Mouse (Mus musculus) spleen, postnatal 4 days (tissue): ENCODE data around the gene Olfr320.
"Not testable (repeated sequence)": the region's sequence is repeated elsewhere in the genome, so short reads cannot be mapped to it uniquely, and the experiment has no call there.

ENCODE experiments used
- DNase-seq, 2 experiments: peaks; one replicate each; pipeline ENCODE4 v3.0.0; 2022; ENCODE audit warnings: low spot score in 2 of 2

The Olfr320 gene

DNA sequence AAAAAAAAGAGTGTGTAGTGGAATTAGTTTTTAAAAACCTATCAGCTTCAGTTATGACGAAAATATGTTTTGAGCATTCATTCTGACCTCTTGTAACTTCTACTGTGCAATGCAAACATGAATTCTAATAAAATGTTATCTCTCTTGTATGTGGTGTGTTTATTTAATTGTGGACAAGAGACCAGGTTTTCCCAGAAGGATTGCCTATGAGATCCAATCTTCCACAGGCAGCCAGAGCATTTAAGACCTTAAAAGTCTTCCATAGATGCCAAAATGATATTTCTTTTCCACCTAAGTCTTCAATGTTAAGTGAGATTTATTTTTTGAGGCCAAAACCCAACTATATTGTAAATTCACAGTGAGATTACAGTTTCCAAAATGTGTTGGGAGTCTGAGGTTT lies at the start of gene Olfr320:
Gene Olfr320 (plus strand): TSS at position 301 of the 400 bp plus-strand sequence.
- DNase-seq: no peak

DNA sequence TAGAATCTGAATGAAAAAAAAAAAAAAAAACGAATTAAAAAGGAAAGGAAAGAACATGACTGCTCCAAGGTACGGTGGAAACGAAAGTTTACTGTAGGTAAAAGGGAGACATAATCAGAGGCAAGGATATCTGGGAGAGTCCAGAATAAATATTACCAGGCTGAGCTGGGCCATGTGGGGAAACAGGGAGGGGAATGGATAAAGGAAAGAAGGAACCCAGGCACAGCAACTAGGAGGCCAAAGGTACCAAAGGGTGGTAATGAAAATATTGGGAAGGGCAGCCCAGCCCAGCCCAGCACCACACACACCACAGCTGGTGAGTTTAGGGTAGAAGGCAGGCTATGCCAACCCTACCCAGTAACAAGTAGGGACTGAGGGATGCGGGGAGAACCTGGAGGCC lies 46.0 kb upstream of the Olfr320 start:
- DNase-seq: no peak

DNA sequence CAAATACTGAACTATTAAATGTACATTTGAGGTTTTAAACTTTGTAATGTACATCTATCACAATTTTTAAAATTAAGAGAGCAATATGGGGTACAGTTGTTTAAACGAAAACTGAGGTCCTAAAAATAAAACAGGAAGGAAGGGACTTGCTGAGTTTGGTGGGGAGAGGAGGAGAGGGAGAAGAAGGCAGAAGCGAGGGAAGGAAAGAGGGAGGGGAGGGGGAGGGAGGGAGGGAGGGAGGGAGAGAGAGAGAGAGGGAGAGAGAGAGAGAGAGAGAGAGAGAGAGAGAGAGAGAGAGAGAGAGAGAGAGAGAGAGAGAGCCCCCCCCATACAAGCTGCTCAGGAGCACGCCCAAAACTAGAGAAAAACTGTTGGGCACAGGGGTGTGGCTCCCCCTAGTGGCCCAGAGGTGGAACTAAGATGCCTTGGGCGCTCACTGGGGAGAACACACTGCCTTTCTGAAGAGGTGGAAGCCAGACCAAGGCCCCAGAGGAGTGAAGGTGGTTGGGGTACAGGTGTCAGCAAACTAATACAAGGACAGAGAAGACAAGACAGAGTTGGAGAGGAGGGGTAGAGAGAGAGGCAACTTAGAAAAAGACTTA lies 44.4 kb upstream of the Olfr320 start:
- DNase-seq: peak; percentile 73 to 86

DNA sequence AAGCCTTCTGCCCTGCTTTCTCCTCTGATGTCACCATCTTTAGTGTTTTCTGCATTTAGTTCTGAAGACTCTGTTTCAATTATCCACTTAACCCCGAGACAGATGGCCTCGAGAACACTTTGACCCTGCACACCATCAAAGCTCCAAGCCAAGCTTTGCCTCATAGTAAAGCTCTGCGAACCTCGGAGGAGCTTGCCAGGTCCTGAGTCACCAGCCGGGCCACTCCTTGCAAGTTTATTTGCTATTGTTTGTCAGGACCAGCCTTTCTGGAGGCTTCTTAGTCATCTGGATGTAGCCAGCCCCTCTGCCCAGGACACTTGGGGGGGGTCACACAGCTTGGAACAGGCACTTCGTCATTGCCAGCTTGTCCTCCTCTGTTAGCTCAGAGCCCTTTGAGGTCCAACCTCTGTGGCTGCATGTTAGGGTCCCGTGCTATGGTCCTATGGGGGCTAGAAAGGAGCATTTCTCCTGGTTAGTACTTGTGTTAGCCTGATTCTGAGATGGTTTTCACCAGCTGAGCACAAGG lies 42.7 kb upstream of the Olfr320 start:
- DNase-seq: no peak

DNA sequence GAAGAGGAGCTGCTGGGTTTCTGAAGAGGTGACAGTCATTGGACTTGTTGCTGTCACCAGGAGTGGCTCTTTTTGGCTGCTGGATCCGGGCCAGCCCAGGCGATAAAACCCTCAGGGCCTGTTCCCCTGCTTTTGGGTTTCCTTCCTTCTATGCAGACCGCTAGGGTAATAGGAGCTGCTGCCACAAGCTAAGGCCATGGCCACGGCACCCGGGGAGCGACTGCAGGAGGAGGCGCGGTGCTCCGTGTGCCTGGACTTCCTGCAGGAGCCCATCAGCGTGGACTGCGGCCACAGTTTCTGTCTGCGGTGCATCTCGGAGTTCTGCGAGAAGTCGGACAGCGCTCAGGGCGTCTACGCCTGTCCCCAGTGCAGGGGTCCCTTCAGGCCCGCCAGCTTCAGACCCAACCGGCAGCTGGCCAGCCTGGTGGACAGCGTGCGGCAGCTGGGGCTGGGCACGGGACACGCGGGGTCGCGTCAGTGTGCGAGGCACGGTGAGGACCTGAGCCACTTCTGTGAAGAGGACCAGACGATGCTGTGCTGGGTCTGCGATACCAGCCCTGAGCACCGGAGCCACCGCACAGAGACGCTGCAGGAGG lies 40.5 kb upstream of the Olfr320 start, which contains the start of gene Trim58:
Gene Trim58 (plus strand): TSS at position 194 of the 596 bp plus-strand sequence.
- peak; percentile 83 to 90 for DNase-seq

DNA sequence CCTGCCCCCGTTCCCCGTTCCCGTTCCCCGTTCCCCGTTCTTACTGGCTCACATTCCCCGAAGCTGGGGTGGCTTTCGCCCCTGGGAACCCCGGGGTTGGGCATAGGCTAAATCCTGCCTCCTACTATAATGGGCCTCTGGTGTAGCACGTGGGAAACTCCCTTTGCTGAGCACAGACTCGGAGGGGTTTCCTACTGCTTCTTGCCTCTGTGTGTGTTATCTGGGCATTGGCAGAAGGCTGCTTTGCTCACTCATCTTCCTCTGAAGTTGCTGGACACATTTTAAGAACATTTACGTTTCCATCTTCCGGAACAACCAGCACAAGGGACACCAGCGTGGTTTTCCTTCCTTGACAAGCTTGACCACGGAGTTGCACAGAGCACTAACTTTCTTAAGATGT lies 39.8 kb upstream of the Olfr320 start:
- peak; percentile 57 to 77 for DNase-seq

DNA sequence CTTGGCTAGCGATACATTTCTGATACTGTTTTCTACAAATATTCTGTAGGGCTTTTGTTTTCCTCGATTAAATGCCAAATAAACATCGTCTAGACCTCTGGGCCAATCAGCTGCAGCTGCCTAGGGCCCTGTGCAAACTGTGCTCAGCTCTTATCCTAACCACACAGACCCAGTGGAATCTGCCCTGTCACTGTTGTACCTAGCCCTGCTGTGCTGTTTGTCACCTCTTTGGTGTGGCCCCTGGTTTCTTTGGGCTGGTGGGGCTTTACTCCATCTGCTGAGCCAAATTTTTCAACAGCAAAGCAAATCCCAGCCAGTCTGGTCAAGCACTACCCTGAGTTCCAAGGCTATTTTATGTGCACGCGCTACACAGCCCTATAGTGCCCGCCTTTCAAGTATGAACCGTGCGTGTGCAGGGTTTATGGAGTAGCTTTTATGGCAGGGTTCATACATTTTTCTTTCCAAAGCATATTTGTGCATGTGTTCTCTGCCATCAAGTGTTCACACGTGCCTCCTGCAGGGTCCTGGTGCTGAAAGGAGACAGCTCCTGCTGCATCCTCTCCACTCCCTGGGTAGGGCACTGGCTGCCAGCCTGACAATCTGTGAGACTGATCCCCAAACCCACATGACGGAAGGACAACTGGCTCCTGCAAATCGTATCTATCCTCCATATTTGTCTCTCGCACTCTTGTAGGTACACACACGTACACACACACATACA lies 39.1 kb upstream of the Olfr320 start:
- DNase-seq: peak; percentile 79 to 82

DNA sequence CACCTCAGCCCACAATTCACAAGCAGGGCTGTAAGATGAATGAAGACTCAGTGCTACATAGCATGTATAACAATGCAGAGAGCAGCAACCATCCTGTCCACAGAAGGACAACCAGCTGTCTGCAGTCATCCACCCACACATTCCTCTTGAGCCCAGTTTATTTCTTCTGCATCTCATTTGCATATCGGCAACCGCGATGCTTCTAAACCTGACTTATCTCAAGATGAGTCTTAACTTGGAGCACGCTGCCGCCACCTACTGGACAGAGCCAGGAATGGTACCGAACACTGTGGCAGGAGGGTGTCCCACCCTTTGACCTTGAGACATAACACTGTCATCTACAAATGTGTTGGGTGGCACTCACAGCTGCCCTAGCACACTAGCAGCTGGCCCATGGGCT lies 37.5 kb upstream of the Olfr320 start:
- peak; percentile 84 to 92 for DNase-seq

DNA sequence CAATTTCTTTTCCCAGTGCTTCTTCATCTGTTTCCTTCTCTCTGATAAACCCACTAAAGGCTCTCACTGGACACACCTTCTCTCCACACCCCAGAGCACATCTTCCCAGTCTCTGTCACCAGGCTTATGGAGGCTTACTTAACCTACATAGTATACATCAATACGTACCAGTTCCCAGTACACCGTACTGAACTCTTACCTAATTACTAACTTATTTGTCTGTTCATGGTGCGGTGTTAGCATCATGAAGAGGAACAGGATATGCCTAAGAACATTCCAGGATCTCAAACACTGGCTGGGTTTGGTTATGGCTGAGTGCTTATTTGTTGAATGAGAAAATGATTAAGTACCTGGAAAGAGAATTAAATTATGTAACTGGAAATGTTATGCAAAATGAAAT lies 25.7 kb upstream of the Olfr320 start:
- DNase-seq: no peak

DNA sequence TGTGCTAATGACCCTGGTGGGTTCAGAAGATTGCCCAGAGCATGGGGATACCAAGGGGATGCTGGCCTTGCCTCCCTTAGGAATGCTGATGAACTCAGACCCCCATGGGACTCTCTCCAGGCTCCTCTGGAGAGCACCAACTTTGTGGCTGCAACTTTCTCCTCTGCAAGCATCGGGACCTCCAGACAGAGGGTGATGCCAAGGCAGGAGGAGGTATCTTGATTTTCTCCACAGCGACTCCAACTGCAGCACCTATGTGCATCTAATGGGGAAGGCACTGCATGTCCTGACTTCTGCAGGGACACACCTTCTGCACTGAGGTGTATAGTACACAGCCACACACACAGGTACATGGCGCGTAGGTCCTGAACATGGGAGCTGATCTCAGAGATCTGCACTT lies 22.3 kb upstream of the Olfr320 start, which contains the start of gene Olfr322:
Gene Olfr322 (plus strand): TSS at position 187 of the 400 bp plus-strand sequence.
- DNase-seq: no peak

DNA sequence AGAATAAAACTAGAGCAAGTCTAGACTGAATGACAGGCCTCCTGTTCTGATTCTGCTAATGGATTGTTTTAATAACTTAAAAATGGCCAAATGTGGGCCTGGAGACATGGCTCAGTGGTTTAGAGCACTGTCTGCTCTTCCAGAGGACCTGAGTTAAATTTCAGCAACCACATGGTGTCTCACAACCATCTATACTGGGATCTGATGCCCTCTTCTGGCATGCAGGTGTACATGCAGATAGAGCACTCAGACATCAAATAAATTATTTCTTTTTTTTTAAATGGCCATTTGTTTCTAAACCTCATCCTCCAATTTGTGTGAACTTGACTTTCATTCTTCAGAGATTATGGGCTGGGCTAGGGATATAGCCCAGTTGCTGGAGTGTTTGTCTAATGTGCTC lies 11.6 kb upstream of the Olfr320 start:
- DNase-seq: no peak

DNA sequence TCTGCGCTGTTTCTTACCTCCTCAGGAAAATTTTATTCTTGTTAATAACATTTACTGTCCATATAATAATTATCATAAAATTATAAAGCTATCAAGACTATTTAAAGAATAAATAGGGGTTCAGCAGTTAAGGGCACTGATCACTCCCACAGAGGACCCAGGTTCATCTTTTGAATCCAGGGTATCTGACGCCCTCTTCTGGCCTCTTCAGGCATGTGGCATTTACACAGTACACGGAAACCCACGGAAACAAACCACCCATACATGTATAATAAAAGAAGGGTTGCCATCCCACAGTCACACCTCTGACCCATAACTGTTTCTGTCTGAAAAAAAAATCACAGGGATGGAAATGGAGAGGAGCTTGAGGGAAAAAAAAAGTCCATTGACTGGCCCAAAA lies 9.1 kb upstream of the Olfr320 start:
- no peak for DNase-seq

DNA sequence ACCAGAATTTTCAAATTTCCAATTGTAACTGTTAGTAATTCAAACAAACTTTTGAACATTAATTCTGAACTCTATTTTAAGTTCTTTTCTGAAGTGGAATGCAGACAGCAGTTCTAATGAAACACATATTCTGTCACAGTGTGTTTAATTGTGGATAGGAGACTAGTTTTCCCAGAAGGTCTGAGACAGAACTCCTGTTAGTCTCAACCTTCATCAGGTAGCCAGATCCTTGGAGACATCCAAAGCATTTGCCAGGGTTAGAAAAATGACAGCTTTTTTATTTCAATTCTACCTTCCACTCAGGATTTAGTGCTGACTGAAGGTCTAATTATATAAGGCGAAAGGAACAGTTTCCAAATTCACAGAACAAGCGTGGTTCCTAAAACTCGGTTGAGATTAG lies 18.0 kb downstream of the Olfr320 start, which contains the start of gene Olfr319:
Gene Olfr319 (plus strand): TSS at position 301 of the 400 bp plus-strand sequence.
- no peak for DNase-seq

DNA sequence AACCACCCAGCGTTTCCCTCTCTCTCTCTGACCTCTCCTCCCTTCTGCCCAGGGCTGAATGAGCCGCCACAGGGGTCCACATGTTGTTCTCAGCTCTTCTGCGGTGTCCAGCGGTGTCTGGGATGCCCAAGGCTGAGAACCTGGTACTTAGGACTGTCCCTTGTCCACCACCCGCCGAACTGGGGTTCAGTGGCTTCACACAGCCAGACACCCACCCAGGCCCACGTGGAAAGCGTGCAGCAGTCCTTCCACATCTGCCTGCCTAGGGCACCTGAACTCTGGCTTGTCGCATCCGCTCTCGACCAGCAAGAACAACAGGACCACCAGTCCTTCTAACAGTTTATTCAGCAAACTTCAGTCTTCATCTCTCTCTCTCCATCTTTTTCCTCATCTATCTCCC lies 28.2 kb downstream of the Olfr320 start:
- DNase-seq: no peak

DNA sequence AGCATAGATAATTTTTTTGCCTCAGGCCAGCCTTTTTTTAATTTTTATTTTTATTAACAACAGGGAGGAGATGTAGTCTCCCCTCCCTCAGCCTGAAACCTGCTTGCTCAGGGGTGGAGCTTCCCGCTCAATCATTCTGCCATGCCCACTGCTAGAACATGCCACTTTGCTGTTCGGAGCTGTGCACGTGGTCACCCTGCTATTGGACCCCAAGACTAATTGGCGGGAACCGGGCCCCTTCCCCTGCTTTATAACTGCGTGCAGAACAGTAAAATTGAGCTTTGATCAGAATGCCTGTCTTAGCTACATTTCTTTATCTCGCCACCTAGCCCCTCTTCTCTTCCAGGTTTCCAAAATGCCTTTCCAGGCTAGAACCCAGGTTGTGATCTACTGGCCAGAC lies 36.8 kb downstream of the Olfr320 start:
- not testable (repeated sequence) for DNase-seq

DNA sequence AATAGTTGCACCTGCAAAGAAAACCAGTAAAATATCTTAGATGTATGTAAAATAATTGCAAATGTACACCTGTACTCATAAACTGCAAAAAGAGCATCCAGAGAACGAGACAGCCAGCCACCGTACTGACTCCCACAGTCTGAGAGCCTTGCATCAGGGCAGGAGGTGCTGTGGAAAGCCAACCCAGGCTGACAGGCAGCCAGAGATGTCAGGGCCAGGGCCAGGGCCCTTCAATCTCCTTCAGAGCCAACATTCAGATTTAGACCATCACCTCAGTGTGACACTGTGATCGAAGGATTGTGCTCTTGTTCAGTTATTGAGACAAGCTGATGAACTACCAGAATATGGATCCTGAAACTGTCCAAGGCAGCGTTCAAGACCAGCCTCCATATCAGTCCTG lies 38.8 kb downstream of the Olfr320 start:
- DNase-seq: no peak

DNA sequence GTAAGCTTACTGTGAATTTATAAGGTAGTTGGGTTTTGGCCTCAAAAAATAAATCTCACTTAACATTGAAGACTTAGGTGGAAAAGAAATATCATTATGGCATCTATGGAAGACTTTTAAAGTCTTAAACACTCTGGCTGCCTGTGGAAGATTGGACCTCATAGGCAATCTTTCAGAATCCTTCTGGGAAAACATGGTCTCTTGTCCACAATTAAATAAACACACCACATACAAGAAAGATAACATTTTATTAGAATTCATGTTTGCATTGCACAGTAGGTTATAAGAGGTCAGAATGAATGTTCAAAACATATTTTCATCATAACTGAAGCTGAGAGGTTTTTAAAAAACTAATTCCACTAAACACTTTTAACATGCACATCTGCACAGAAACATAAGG lies 43.0 kb downstream of the Olfr320 start, which contains the start of gene Olfr318:
Gene Olfr318 (minus strand): TSS at position 101 of the 400 bp plus-strand sequence.
- no peak for DNase-seq

DNA sequence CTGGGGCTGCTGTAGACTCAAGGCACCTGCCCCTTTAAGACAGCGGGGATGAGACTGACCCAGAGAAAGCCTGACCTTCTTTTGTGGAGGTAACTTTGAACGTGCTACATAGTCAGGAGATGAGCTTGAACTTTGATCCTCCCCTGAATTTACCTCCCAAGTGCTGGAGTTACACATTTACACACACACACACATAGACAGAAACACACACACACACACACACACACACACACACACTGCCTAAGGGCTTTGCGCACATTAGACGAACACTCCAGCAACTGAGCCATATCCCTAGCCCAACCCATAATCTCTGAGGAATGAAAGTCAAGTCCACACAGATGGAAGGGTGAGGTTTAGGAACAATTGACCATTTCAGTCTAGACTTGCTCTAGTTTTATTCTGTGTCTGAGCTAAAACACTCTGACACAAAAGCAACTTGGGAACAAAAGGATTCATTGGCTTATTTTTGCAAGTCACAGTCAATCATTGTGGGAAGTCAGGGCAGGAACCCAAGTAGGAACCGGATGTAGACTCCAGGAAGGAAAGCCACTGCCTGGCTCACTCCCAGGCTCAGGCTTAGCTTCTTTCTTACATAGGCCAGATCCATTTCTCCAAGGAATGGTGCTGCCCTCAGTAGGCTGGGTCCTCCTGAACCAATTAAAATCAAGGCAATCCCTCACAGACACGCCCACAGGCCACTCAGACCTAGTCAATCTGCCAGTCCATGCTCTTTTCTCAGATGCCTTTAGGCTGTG lies 47.2 kb downstream of the Olfr320 start:
- DNase-seq: not testable (repeated sequence)

DNA sequence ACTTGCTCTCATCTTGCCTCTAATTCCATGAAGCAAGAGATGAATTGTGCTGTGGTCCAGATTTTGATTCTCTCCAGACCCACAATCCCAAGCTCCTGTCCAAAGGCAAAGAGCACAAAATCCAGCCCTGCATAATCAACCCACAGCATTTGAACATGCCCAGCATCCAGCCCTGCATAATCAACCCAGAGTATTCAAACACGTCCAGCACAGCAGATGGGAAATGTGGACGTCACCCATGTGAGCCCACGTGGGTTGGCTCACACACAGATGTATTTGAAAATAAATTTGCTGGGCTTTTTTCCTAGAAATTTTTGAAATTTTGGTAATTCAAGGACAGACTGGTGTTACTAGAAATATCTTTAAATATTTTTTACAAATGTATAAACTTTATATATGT lies 52.5 kb downstream of the Olfr320 start:
- DNase-seq: no peak
